Mouse (Mus musculus): ENCODE data around the gene Ptcd1.
"Not testable (repeated sequence)": the region's sequence is repeated elsewhere in the genome, so short reads cannot be mapped to it uniquely, and the experiment has no call there.

GRCm38 (mm10) chr5:145129773-145130172 is 37.1 kb downstream of the Ptcd1 start:
- TF ChIP-seq CTCF, EP300 (IDR thresholded peaks at IDR 0.05; ENCODE audit: low read depth): not testable (repeated sequence)
